Mouse (Mus musculus): Measurements from ENCODE around the gene Cmtm2b. TPM values are rescaled to one million over a fixed set of nuclear protein-coding genes. Genes with fewer than 3 reads are reported as not detected.
A peak's percentile ranks its signal among the peaks of the same experiment; 100 is the strongest.
"Not testable (repeated sequence)": the region's sequence is repeated elsewhere in the genome, so short reads cannot be mapped to it uniquely, and the experiment has no call there.

Cmtm2b gene
- polyA plus RNA-seq, 1 experiment from 2014 or later: not detected

- 53% methylated on average over 4 of the region's 4 CpGs for WGBS (ENCODE audit: insufficient replicate concordance)
- Histone ChIP-seq H3K36me3 (replicated peaks; ENCODE audit: insufficient read depth, low read length) (no peaks in the 10 kb centered on the region), H3K27me3 (ENCODE audit: insufficient read depth, low read length) (no peaks in the 10 kb centered on the region), H3K4me3 (ENCODE audit: low read depth, low read length) (no peak overlapping the region), H3K4me1 (ENCODE audit: insufficient read depth) (no peaks in the 10 kb centered on the region), H3K4me2 (ENCODE audit: low read depth, low read length) (no peak overlapping the region), H3K27ac (ENCODE audit: low read depth) (no peak overlapping the region), H3K9ac (replicated peaks) (no peak overlapping the region), H3K9me3 (ENCODE audit: low read length) (no peaks in the 10 kb centered on the region)
- TF ChIP-seq EP300 (IDR thresholded peaks at IDR 0.05; ENCODE audit: low read depth) (no peak), CTCF (IDR thresholded peaks at IDR 0.05; ENCODE audit: low read depth) (peak; percentile 46)
- no peak for DNase-seq
- ATAC-seq: no peak
Observed at GRCm38 (mm10) chr8:104313311-104313710, 8.7 kb upstream of the Cmtm2b start.

GRCm38 (mm10) chr8:104321267-104321666, 763 bp upstream of the Cmtm2b start, which contains the start of gene Gm11020:
Gm11020 (plus strand) TSS chr8:104321567.
- H3K27ac ChIP-seq (ENCODE audit: low read depth); H3K27me3 ChIP-seq (ENCODE audit: insufficient read depth, low read length); H3K9me3 ChIP-seq (ENCODE audit: low read length); H3K9ac ChIP-seq (replicated peaks); H3K4me1 ChIP-seq (ENCODE audit: insufficient read depth); H3K4me2 ChIP-seq (ENCODE audit: low read depth, low read length); H3K4me3 ChIP-seq (ENCODE audit: low read depth, low read length); ATAC-seq; DNase-seq; H3K36me3 ChIP-seq (replicated peaks; ENCODE audit: insufficient read depth, low read length): not testable (repeated sequence)
- WGBS (ENCODE audit: insufficient replicate concordance): 80% methylated on average over 8 of the region's 11 CpGs

GRCm38 (mm10) chr8:104332665-104333631, 10.9 kb downstream of the Cmtm2b start:
- Histone ChIP-seq H3K4me3 (ENCODE audit: low read depth, low read length) (no peak overlapping the region), H3K9ac (replicated peaks) (no peak overlapping the region), H3K36me3 (replicated peaks; ENCODE audit: insufficient read depth, low read length) (no peaks in the 10 kb centered on the region), H3K9me3 (ENCODE audit: low read length) (no peaks in the 10 kb centered on the region), H3K27ac (ENCODE audit: low read depth) (no peak overlapping the region), H3K4me2 (ENCODE audit: low read depth, low read length) (no peak overlapping the region), H3K27me3 (ENCODE audit: insufficient read depth, low read length) (no peaks in the 10 kb centered on the region), H3K4me1 (ENCODE audit: insufficient read depth) (0 out of 2 replicates have a peak, but pooled peaks cover 2% of the 10 kb centered on the region)
- ATAC-seq (no peak), DNase-seq (no peak)
- no peak for TF ChIP-seq CTCF (IDR thresholded peaks at IDR 0.05; ENCODE audit: low read depth)
- TF ChIP-seq EP300 (IDR thresholded peaks at IDR 0.05; ENCODE audit: low read depth): no peak
- 45% methylated on average over 5 of the region's 5 CpGs for WGBS (ENCODE audit: insufficient replicate concordance)

- Histone ChIP-seq H3K27me3 (ENCODE audit: insufficient read depth, low read length) (no peaks in the 10 kb centered on the region), H3K9me3 (ENCODE audit: low read length) (no peaks in the 10 kb centered on the region), H3K4me2 (ENCODE audit: low read depth, low read length) (no peak overlapping the region), H3K4me1 (ENCODE audit: insufficient read depth) (0 out of 2 replicates have a peak, but pooled peaks cover 2% of the 10 kb centered on the region), H3K27ac (ENCODE audit: low read depth) (peak overlapping the region; percentile 24; the same call in 1 of the 2 replicates), H3K36me3 (replicated peaks; ENCODE audit: insufficient read depth, low read length) (no peaks in the 10 kb centered on the region), H3K4me3 (ENCODE audit: low read depth, low read length) (no peak overlapping the region), H3K9ac (replicated peaks) (no peak overlapping the region)
- DNase-seq (no peak), ATAC-seq (peak; percentile 59)
- 28% methylated on average over 5 of the region's 5 CpGs for WGBS (ENCODE audit: insufficient replicate concordance)
- TF ChIP-seq CTCF (IDR thresholded peaks at IDR 0.05; ENCODE audit: low read depth) (no peak), EP300 (IDR thresholded peaks at IDR 0.05; ENCODE audit: low read depth) (no peak)
Observed at GRCm38 (mm10) chr8:104333786-104334185, 11.8 kb downstream of the Cmtm2b start.

- no peak overlapping the region for H3K4me2 ChIP-seq (ENCODE audit: low read depth, low read length)
- no peaks in the 10 kb centered on the region for H3K36me3 ChIP-seq (replicated peaks; ENCODE audit: insufficient read depth, low read length)
- ATAC-seq (no peak), DNase-seq (no peak)
- H3K4me1 ChIP-seq (ENCODE audit: insufficient read depth): 0 out of 2 replicates have a peak, but pooled peaks cover 2% of the 10 kb centered on the region
- H3K27me3 ChIP-seq (ENCODE audit: insufficient read depth, low read length): no peaks in the 10 kb centered on the region
- no peak overlapping the region for H3K9ac ChIP-seq (replicated peaks)
- no peaks in the 10 kb centered on the region for H3K9me3 ChIP-seq (ENCODE audit: low read length)
- TF ChIP-seq EP300 (IDR thresholded peaks at IDR 0.05; ENCODE audit: low read depth) (no peak), CTCF (IDR thresholded peaks at IDR 0.05; ENCODE audit: low read depth) (no peak)
- H3K27ac ChIP-seq (ENCODE audit: low read depth): no peak overlapping the region
- no peak overlapping the region for H3K4me3 ChIP-seq (ENCODE audit: low read depth, low read length)
- 87% methylated on average over 1 of the region's 1 CpGs for WGBS (ENCODE audit: insufficient replicate concordance)
Observed at GRCm38 (mm10) chr8:104334196-104334595, 12.2 kb downstream of the Cmtm2b start.

- no peaks in the 10 kb centered on the region for H3K9me3 ChIP-seq (ENCODE audit: low read length)
- 88% methylated on average over 1 of the region's 1 CpGs for WGBS (ENCODE audit: insufficient replicate concordance)
- ATAC-seq: no peak
- H3K4me3 ChIP-seq (ENCODE audit: low read depth, low read length): no peak overlapping the region
- H3K36me3 ChIP-seq (replicated peaks; ENCODE audit: insufficient read depth, low read length): no peaks in the 10 kb centered on the region
- H3K27ac ChIP-seq (ENCODE audit: low read depth): no peak overlapping the region
- TF ChIP-seq CTCF (IDR thresholded peaks at IDR 0.05; ENCODE audit: low read depth): no peak
- TF ChIP-seq EP300 (IDR thresholded peaks at IDR 0.05; ENCODE audit: low read depth): no peak
- peaks cover 5% of the 10 kb centered on the region; the same call in 1 of the 2 replicates for H3K4me1 ChIP-seq (ENCODE audit: insufficient read depth)
- H3K9ac ChIP-seq (replicated peaks): no peak overlapping the region
- H3K4me2 ChIP-seq (ENCODE audit: low read depth, low read length): no peak overlapping the region
- no peaks in the 10 kb centered on the region for H3K27me3 ChIP-seq (ENCODE audit: insufficient read depth, low read length)
- DNase-seq: no peak
Observed at GRCm38 (mm10) chr8:104336806-104337205, 14.8 kb downstream of the Cmtm2b start.
